Mouse (Mus musculus) CH12.LX (cell line): ENCODE results near the gene Gkap1. TPM values are rescaled to one million over a fixed set of nuclear protein-coding genes. Genes with fewer than 3 reads are reported as not detected.
A peak's percentile ranks its signal among the peaks of the same experiment; 100 is the strongest.

ENCODE experiments used
- DNase-seq: peaks from one replicate; pipeline ENCODE4 v3.0.0-alpha.2; 2013; ENCODE audit errors: extremely low read depth
- H3K27ac ChIP-seq: 2 replicates; pipeline ENCODE4 v1.5.1; 2012; ENCODE audit warnings: low read depth, mild to moderate bottlenecking, control low read depth, moderate library complexity; ENCODE audit not compliant: insufficient read depth
- H3K27me3 ChIP-seq: replicated peaks from 2 replicates; pipeline ENCODE3; 2012; ENCODE audit warnings: inconsistent platforms
- H3K36me3 ChIP-seq, 2 experiments: replicated peaks in 1 of 2; 2 replicates each; pipeline versions ENCODE3 to v1.6.1; 2012; ENCODE audit warnings: inconsistent platforms in 1 of 2, low read length in 1 of 2, mild to moderate bottlenecking in 1 of 2, mixed read lengths in 1 of 2, moderate library complexity in 1 of 2; ENCODE audit not compliant: control insufficient read depth in 1 of 2, insufficient read depth in 1 of 2
- H3K4me1 ChIP-seq, 2 experiments: 2 replicates each; pipeline ENCODE4 v1.6.1; 2012; ENCODE audit warnings: inconsistent platforms in 1 of 2, moderate library complexity in 1 of 2; ENCODE audit not compliant: insufficient read depth in 2 of 2, control insufficient read depth in 1 of 2
- H3K4me2 ChIP-seq: 2 replicates; pipeline ENCODE4 v1.6.1; 2012; ENCODE audit warnings: low read depth, mild to moderate bottlenecking, control low read depth; ENCODE audit not compliant: poor library complexity, insufficient read depth, severe bottlenecking
- H3K4me3 ChIP-seq, 3 experiments: fragments of 150-350 bp in 1 of 3; sonication (generic) in 1 of 3; replicated peaks in 1 of 3; 2 replicates each; pipeline versions ENCODE3 to v1.5.1; 2011 to 2012; ENCODE audit warnings: low read depth in 2 of 3, low read length in 2 of 3, mild to moderate bottlenecking in 2 of 3, moderate library complexity in 2 of 3, control low read depth in 1 of 3, improper control_type of control experiment in 1 of 3, inconsistent platforms in 1 of 3, mixed read lengths in 1 of 3; ENCODE audit not compliant: poor library complexity in 1 of 3
- H3K79me2 ChIP-seq: replicated peaks from 2 replicates; pipeline ENCODE4 v1.6.1; 2012; ENCODE audit warnings: mild to moderate bottlenecking, moderate library complexity; ENCODE audit not compliant: control insufficient read depth, poor library complexity, insufficient read depth, severe bottlenecking; ENCODE audit errors: extremely low read depth
- H3K9ac ChIP-seq: 2 replicates; pipeline ENCODE4 v1.6.1; 2012; ENCODE audit warnings: low read depth, mild to moderate bottlenecking, control low read depth, moderate library complexity; ENCODE audit not compliant: insufficient read depth
- H3K9me3 ChIP-seq: replicated peaks from 2 replicates; pipeline ENCODE3; 2012; ENCODE audit warnings: low read length, inconsistent platforms, mixed read lengths
- CHD1 ChIP-seq: IDR thresholded peaks from 2 replicates; pipeline ENCODE4 v1.6.1; 2012; ENCODE audit warnings: low read depth, low read length, improper control_type of control experiment, inconsistent platforms
- CTCF ChIP-seq, 2 experiments: IDR thresholded peaks in 1 of 2; conservative IDR thresholded peaks in 1 of 2; 2 replicates each; pipeline ENCODE4 v1.5.1; 2011 to 2012; ENCODE audit warnings: low read depth in 2 of 2, low read length in 2 of 2, improper control_type of control experiment in 1 of 2, inconsistent platforms in 1 of 2, mild to moderate bottlenecking in 1 of 2, moderate library complexity in 1 of 2
- ETS1 ChIP-seq: conservative IDR thresholded peaks from 2 replicates; pipeline ENCODE4 v1.6.1; 2012; ENCODE audit warnings: low read depth, mild to moderate bottlenecking, inconsistent platforms, low read length, improper control_type of control experiment, moderate library complexity
- HCFC1 ChIP-seq: IDR thresholded peaks from 2 replicates; pipeline ENCODE4 v1.6.1; 2012; ENCODE audit warnings: low read depth, mild to moderate bottlenecking, inconsistent platforms, low read length, improper control_type of control experiment
- JUN ChIP-seq: IDR thresholded peaks from 2 replicates; pipeline ENCODE4 v1.6.1; 2011; ENCODE audit warnings: low read depth, mild to moderate bottlenecking, low read length, improper control_type of control experiment, moderate library complexity; ENCODE audit not compliant: insufficient read depth
- JUND ChIP-seq: conservative IDR thresholded peaks from 2 replicates; pipeline ENCODE4 v1.6.1; 2011; ENCODE audit warnings: low read depth, low read length, improper control_type of control experiment
- MAX ChIP-seq: IDR thresholded peaks from 2 replicates; pipeline ENCODE4 v1.6.1; 2011; ENCODE audit warnings: low read length, improper control_type of control experiment
- MEF2A ChIP-seq: IDR thresholded peaks from 2 replicates; pipeline ENCODE4 v1.6.1; 2014; ENCODE audit warnings: low read depth, mild to moderate bottlenecking, inconsistent platforms, low read length, improper control_type of control experiment, borderline replicate concordance
- NELFE ChIP-seq: IDR thresholded peaks from 2 replicates; pipeline ENCODE4 v1.6.1; 2011; ENCODE audit warnings: low read depth, low read length, improper control_type of control experiment
- PAX5 ChIP-seq: IDR thresholded peaks from 2 replicates; pipeline ENCODE4 v1.6.1; 2012; ENCODE audit warnings: low read length, inconsistent platforms, mixed read lengths
- POLR2AphosphoS2 ChIP-seq: IDR thresholded peaks from 2 replicates; pipeline ENCODE4 v1.6.1; 2011; ENCODE audit warnings: low read depth, low read length, improper control_type of control experiment
- SIN3A ChIP-seq: IDR thresholded peaks from 2 replicates; pipeline ENCODE4 v1.6.1; 2012; ENCODE audit warnings: low read length, improper control_type of control experiment, inconsistent platforms
- SMC3 ChIP-seq: IDR thresholded peaks from 2 replicates; pipeline ENCODE4 v1.6.1; 2011; ENCODE audit warnings: low read depth, low read length, improper control_type of control experiment
- TBP ChIP-seq: conservative IDR thresholded peaks from 2 replicates; pipeline ENCODE4 v1.6.1; 2011; ENCODE audit warnings: low read depth, low read length, improper control_type of control experiment
- TCF12 ChIP-seq: IDR thresholded peaks from 2 replicates; pipeline ENCODE4 v1.6.1; 2014; ENCODE audit warnings: low read depth, mild to moderate bottlenecking, inconsistent platforms, low read length, improper control_type of control experiment
- ZC3H11A ChIP-seq: IDR thresholded peaks from 2 replicates; pipeline ENCODE4 v1.6.1; 2012; ENCODE audit warnings: low read depth, mild to moderate bottlenecking, inconsistent platforms, low read length, improper control_type of control experiment
- dilution Hi-C: fragments of 300-500 bp; cut with MboI; formaldehyde crosslinking; loops from 2 replicates; pipeline ENCODE4 v1.14.3; 2020; ENCODE audit warnings: low sequenced_read_pairs; ENCODE audit not compliant: extremely low pct_unique_long_range_greater_than_20kb, extremely low pct_ligation_motif_present
- in situ Hi-C: fragments of 300-500 bp; cut with MboI; formaldehyde crosslinking; loops from 3 replicates; pipeline ENCODE4 v1.14.3; 2019; ENCODE audit warnings: low sequenced_read_pairs, low pct_ligation_motif_present, low pct_unique_long_range_greater_than_20kb, mixed read lengths
- polyA plus RNA-seq: library from polyadenylated mRNA; unstranded; fragments of >175 nt; gene quantifications from 2 replicates; pipeline ENCODE4 v1.2.1, GENCODE M21; 2012; ENCODE audit warnings: low read depth; ENCODE audit not compliant: insufficient read length
- total RNA-seq, 2 experiments: library from RNA; depleted of rRNA; stranded (reverse); fragments of 300-350 nt in 1 of 2; fragments of >200 nt in 1 of 2; gene quantifications; 2 replicates each; pipeline ENCODE4 v1.2.3; 2012 to 2014

The Gkap1 gene
- total RNA-seq (2012; rRNA removed) (0.76 and 2.0 TPM in 2 replicates), total RNA-seq (2014; rRNA removed) (0.74 and 0.82 TPM in 2 replicates), polyA plus RNA-seq (1.3 and 1.5 TPM in 2 replicates)

GRCm38 (mm10) chr13:58275599-58275998 is at the start of gene Gkap1:
Gene Gkap1 (minus strand): TSS chr13:58275699.
- DNase-seq, result no peak
- Histone ChIP-seq H3K36me3 (no peaks in the 10 kb centered on the region), H3K9me3 (no peaks in the 10 kb centered on the region), H3K4me3 (peak within 1 kb of the TSS; percentile 29 to 65 (median 63)), H3K27ac (no peak within 1 kb of the TSS), H3K27me3 (peaks cover 29% of the 10 kb centered on the region), H3K79me2 (no peaks in the 10 kb centered on the region), H3K9ac (peak within 1 kb of the TSS; percentile 57), H3K4me1 (peaks cover 0 to 5% of the 10 kb centered on the region in 2 experiments; a peak in 1 of 4 replicates), H3K4me2 (peak within 1 kb of the TSS; percentile 84)
- in situ Hi-C loops, result loop anchor here (10.0 kb wide), 1 partner anchor 269 kb away; no protein-coding TSS in a partner anchor
- no peak for TF ChIP-seq TBP
- TF ChIP-seq MAX, result no peak
- no peak for TF ChIP-seq JUN
- no peak for TF ChIP-seq SMC3
- TF ChIP-seq ZC3H11A, result no peak
- TF ChIP-seq CHD1, result no peak
- no peak for TF ChIP-seq POLR2AphosphoS2
- no peak for TF ChIP-seq JUND
- TF ChIP-seq NELFE, result no peak
- no peak for TF ChIP-seq CTCF (conservative IDR thresholded peaks at IDR 0.05 in 1 of 2, IDR thresholded peaks at IDR 0.05 in 1 of 2; ENCODE audit: low read depth in 2 of 2, low read length in 2 of 2)
- no peak for TF ChIP-seq SIN3A
- no peak for TF ChIP-seq MEF2A
- TF ChIP-seq TCF12, result no peak
- dilution Hi-C loops, result no loop called here

GRCm38 (mm10) chr13:58317768-58318167 is 42.3 kb upstream of the Gkap1 start:
- no peak for DNase-seq
- Histone ChIP-seq H3K9ac (no peak overlapping the region), H3K4me3 (no peak overlapping the region), H3K4me2 (no peak overlapping the region), H3K27ac (no peak overlapping the region), H3K27me3 (no peaks in the 10 kb centered on the region), H3K9me3 (no peaks in the 10 kb centered on the region), H3K4me1 (no peaks in the 10 kb centered on the region), H3K79me2 (no peaks in the 10 kb centered on the region), H3K36me3 (no peaks in the 10 kb centered on the region)
- in situ Hi-C loops (no loop called here), dilution Hi-C loops (no loop called here)
- TF ChIP-seq PAX5, result no peak
- TF ChIP-seq HCFC1, result no peak
- TF ChIP-seq ETS1, result no peak
